Mouse (Mus musculus) limb, embryonic 15.5 days (tissue): Measurements from ENCODE around the gene Pakap. TPM values are rescaled to one million over a fixed set of nuclear protein-coding genes. Genes with fewer than 3 reads are reported as not detected.

Experiments
- ATAC-seq: fragments of 200-750 bp; cut with Nextera tagmentation; 2 replicates; pipeline ENCODE4 v1.8.0; 2017; ENCODE audit warnings: low read depth, moderate TSS enrichment; ENCODE audit not compliant: insufficient number of reproducible peaks, low FRiP score, low TSS enrichment
- H3K27ac ChIP-seq: fragments of 300-500 bp; sonication (generic); 2 replicates; pipeline ENCODE4 v1.5.1; 2015; ENCODE audit warnings: moderate library complexity, mild to moderate bottlenecking, inconsistent platforms
- H3K27me3 ChIP-seq: fragments of 300-500 bp; sonication (generic); 2 replicates; pipeline ENCODE4 v1.6.1; 2015; ENCODE audit warnings: inconsistent platforms
- H3K36me3 ChIP-seq: fragments of 300-500 bp; sonication (generic); 2 replicates; pipeline ENCODE4 v1.6.1; 2015; ENCODE audit warnings: inconsistent platforms
- H3K4me1 ChIP-seq: fragments of 300-500 bp; sonication (generic); 2 replicates; pipeline ENCODE4 v1.6.1; 2015; ENCODE audit warnings: inconsistent platforms
- H3K4me2 ChIP-seq: fragments of 300-500 bp; sonication (generic); 2 replicates; pipeline ENCODE4 v1.6.1; 2015; ENCODE audit warnings: mild to moderate bottlenecking, inconsistent platforms
- H3K4me3 ChIP-seq: fragments of 300-500 bp; sonication (generic); 2 replicates; pipeline ENCODE4 v1.5.1; 2015; ENCODE audit warnings: mild to moderate bottlenecking, inconsistent platforms
- H3K9ac ChIP-seq: fragments of 300-500 bp; sonication (generic); 2 replicates; pipeline ENCODE4 v1.6.1; 2015; ENCODE audit warnings: inconsistent platforms
- H3K9me3 ChIP-seq: fragments of 300-500 bp; sonication (generic); 2 replicates; pipeline ENCODE4 v1.6.1; 2016; ENCODE audit warnings: inconsistent platforms
- WGBS: fragments of 180-500 bp; shearing (Covaris S2); methylation state at CpG from one replicate; pipeline ENCODE4 v1.1.7; 2015; 5-methylcytosine and 5-hydroxymethylcytosine counted together
- polyA plus RNA-seq: library from polyadenylated mRNA; unstranded; fragments of >200 nt; fragmentation: Nextera tagmentation; extraction: Ambion mirVana; gene quantifications from 2 replicates; pipeline ENCODE4 v1.2.1, GENCODE M21; 2015

The Pakap gene
- polyA plus RNA-seq, 1 experiment from 2014 or later: 30.5 TPM

DNA sequence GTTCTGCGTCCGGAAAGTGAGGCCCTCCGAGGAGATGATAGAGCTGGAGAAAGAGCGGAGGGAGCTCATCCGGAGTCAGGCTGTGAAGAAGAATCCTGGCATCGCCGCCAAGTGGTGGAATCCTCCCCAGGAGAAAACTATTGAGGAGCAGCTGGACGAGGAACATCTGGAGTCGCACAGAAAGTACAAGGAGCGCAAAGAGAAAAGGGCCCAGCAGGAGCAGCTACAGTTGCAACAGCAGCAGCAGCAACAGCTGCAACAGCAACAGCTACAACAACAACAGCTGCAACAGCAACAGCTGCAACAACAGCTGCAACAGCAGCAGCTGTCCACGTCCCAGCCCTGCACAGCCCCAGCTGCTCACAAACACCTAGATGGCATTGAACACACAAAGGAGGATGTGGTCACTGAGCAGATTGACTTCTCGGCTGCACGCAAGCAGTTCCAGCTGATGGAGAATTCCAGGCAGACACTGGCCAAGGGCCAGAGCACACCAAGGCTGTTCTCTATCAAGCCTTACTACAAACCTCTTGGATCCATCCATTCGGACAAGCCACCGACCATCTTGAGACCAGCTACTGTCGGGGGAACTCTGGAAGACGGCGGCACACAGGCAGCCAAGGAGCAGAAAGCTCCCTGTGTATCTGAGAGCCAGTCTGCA, 287.4 kb downstream of the Pakap start:
- H3K36me3 ChIP-seq: peaks cover 45% of the 10 kb centered on the region
- no peak for ATAC-seq
- H3K9me3 ChIP-seq: no peaks in the 10 kb centered on the region
- H3K4me1 ChIP-seq: peaks cover 25% of the 10 kb centered on the region
- H3K27me3 ChIP-seq: no peaks in the 10 kb centered on the region
- H3K4me2 ChIP-seq: no peak overlapping the region
- H3K9ac ChIP-seq: no peak overlapping the region
- H3K27ac ChIP-seq: no peak overlapping the region
- H3K4me3 ChIP-seq: no peak overlapping the region
- 80% methylated on average over 18 of the region's 18 CpGs for WGBS

DNA sequence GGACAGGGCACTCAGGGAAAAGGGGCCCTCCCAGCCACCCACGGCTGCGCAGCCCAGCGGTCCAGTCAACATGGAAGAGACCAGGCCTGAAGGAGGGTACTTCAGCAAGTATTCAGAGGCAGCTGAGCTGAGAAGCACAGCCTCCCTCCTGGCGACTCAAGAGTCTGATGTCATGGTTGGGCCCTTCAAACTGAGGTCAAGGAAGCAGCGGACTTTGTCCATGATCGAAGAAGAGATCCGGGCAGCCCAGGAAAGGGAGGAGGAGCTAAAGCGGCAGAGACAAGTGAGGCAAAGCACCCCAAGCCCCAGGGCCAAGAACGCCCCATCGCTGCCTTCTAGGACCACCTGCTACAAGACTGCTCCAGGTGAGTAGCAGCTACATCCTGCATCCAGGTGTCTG, 288.7 kb downstream of the Pakap start:
- Histone ChIP-seq H3K9ac (no peak overlapping the region), H3K4me3 (no peak overlapping the region), H3K9me3 (no peaks in the 10 kb centered on the region), H3K4me2 (no peak overlapping the region), H3K27ac (no peak overlapping the region), H3K27me3 (no peaks in the 10 kb centered on the region), H3K36me3 (peaks cover 43% of the 10 kb centered on the region), H3K4me1 (peaks cover 24% of the 10 kb centered on the region)
- ATAC-seq: no peak
- 95% methylated on average over 10 of the region's 10 CpGs for WGBS

DNA sequence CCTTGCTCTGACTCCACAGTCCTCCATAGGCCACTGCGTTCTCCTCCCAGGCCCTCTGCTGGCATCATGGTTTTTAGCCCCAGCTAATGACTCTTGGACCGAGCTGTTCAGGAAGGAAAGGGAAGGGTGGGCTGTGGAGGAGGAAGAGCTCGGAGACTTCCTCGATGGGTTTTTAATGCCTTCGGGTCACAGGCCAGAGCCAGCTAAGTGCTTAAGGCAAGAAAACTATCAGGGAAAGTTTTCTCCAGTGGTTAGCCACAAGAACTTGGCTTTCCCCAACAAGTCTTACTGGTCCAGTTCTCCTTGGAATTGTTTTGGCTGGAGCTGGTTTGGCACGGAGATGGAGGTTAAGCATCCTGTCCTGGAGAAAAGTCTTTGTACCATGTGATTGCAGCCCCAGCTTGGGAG, 292.2 kb downstream of the Pakap start:
- no peak overlapping the region for H3K9ac ChIP-seq
- no peak overlapping the region for H3K27ac ChIP-seq
- peaks cover 20% of the 10 kb centered on the region for H3K4me1 ChIP-seq
- no peaks in the 10 kb centered on the region for H3K27me3 ChIP-seq
- no peaks in the 10 kb centered on the region for H3K9me3 ChIP-seq
- H3K4me3 ChIP-seq: no peak overlapping the region
- WGBS: 72% methylated on average over 6 of the region's 6 CpGs
- no peak overlapping the region for H3K4me2 ChIP-seq
- H3K36me3 ChIP-seq: peaks cover 32% of the 10 kb centered on the region
- ATAC-seq: no peak

DNA sequence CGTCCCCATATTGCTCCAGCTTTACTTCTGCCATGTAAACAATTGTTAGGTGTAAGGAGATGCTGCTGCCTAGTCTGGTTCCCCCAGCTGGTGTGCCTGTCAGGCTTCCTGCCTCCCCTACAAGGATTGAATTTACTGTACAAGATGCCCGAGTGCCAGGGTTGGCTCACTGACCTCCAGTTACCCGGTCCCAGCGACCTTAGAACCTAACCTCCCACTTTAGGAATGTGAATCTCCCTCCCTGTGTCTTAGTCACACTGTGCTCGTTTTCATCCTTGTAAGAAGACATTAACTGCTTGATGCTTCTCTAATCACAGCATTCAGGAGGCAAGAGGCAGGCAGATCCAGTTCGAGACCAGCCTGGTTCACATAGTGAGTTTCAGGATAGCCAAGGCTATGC, 293.2 kb downstream of the Pakap start:
- Histone ChIP-seq H3K27me3 (no peaks in the 10 kb centered on the region), H3K36me3 (peaks cover 22% of the 10 kb centered on the region), H3K4me1 (peaks cover 25% of the 10 kb centered on the region), H3K9me3 (no peaks in the 10 kb centered on the region), H3K4me2 (no peak overlapping the region), H3K4me3 (no peak overlapping the region), H3K9ac (no peak overlapping the region), H3K27ac (no peak overlapping the region; the same call in 1 of the 2 replicates)
- 61% methylated on average over 6 of the region's 6 CpGs for WGBS
- no peak for ATAC-seq

DNA sequence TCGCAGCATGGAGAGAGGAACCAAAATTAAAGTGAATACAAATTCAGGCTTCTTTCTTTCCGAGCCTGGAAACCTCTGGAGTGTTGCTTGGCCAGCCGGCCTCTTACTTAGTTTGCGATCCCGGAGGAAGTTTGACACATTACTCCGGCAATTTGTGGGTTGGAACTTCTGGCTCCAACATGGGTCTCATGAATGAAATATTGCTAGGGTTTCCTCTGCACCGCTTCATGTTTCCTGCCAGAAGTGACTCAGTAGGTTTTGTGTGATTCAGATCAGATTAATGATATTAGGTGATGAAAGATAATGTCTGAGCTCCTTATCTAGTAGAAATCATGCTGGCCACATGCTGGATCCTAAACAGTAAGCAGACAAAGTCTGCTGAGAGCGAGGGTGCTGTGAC, 293.9 kb downstream of the Pakap start:
- Histone ChIP-seq H3K4me2 (no peak overlapping the region), H3K27ac (peak overlapping the region; percentile 17), H3K27me3 (no peaks in the 10 kb centered on the region), H3K4me1 (peaks cover 25% of the 10 kb centered on the region), H3K9ac (no peak overlapping the region), H3K36me3 (peaks cover 15% of the 10 kb centered on the region), H3K4me3 (no peak overlapping the region), H3K9me3 (no peaks in the 10 kb centered on the region)
- WGBS: 27% methylated on average over 8 of the region's 8 CpGs
- ATAC-seq: no peak

DNA sequence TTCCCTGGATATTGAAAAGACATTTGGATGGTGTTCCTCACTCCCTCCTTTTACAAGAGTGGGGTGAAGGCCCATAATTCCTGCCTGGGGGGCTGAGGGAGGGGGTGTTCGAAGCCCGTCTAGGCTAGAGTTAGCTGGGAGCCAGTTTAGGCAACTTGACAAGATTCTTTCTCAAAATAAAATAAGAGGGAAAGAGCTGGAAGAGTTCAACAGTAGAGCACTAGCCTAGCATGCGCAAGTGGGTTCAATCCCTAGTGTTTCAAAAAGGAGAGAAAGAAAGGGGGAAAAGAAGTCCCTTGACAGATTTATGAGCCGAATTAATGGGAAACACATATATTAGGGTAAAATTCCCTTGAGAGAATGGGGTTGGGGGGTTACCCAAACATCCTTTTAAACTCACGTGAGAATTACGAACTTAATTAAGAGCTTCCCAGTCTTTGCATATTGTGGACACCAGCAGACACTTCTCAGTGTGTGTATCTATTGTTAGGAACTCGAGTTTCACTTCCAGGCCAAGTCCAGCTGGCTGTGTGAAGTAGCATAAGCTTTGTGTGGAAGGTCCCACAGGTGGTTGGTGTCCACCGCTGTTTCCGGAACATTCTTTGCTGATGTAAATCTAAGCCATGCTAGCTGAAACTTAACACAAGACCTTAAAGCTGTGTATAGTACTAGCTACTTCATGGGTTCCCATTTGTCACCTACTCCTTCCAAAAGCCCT, 294.4 kb downstream of the Pakap start:
- Histone ChIP-seq H3K27ac (peak overlapping the region; percentile 17), H3K4me2 (no peak overlapping the region), H3K4me3 (no peak overlapping the region), H3K27me3 (no peaks in the 10 kb centered on the region), H3K4me1 (peaks cover 25% of the 10 kb centered on the region), H3K36me3 (peaks cover 10% of the 10 kb centered on the region), H3K9ac (no peak overlapping the region), H3K9me3 (no peaks in the 10 kb centered on the region)
- 50% methylated on average over 9 of the region's 9 CpGs for WGBS
- no peak for ATAC-seq

DNA sequence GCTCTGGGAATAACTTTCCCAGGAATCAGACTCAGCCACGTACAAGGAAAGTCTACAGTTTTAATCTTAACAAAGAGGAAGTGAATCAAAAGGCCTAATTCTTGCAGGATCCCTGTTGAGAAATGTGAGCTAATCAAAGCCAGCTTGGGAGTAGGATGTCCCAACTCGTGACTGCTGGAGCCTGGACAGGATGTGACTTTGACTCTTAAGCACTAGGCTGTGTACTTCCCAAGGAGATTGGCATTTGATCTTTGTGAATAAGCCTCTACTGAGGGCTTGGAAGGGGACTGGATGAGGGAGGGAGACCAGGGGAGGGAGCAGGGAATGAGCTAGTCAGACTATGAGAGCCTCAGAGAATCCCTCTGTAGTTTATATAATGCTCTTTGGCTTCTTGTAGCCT, 298.1 kb downstream of the Pakap start:
- WGBS: 15% methylated on average over 2 of the region's 2 CpGs
- no peak overlapping the region for H3K27ac ChIP-seq

DNA sequence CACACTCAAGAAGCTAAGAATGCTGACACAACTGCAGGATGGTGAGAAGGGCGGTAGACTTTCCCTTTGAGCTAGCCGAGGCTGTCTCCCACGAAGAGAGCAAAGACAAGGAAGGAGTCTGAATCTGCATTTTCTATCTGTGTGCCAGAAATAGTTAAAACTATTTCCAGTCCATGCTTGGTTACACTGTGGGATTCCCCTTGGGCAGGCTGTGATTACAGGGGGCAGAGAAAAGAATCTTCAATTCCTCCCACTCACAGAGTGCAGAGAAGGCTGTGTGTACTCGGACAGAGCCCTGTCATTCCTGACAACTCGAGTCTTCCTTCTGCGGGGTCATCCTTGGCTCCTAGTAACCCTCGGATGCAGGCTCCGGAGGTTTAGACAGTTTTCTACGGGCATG, 299.0 kb downstream of the Pakap start:
- Histone ChIP-seq H3K9me3 (no peaks in the 10 kb centered on the region), H3K4me3 (no peak overlapping the region), H3K27ac (no peak overlapping the region), H3K36me3 (no peaks in the 10 kb centered on the region), H3K27me3 (no peaks in the 10 kb centered on the region), H3K4me2 (no peak overlapping the region), H3K9ac (no peak overlapping the region), H3K4me1 (peaks cover 12% of the 10 kb centered on the region)
- WGBS: 69% methylated on average over 9 of the region's 9 CpGs
- ATAC-seq: no peak

More for the DNA sequence above, 298.1 kb downstream of the Pakap start:
- H3K27me3 ChIP-seq: no peaks in the 10 kb centered on the region
- no peak overlapping the region for H3K4me2 ChIP-seq
- H3K9ac ChIP-seq: no peak overlapping the region
- H3K4me1 ChIP-seq: peaks cover 18% of the 10 kb centered on the region
- ATAC-seq: no peak
- H3K9me3 ChIP-seq: no peaks in the 10 kb centered on the region
- H3K36me3 ChIP-seq: no peaks in the 10 kb centered on the region
- no peak overlapping the region for H3K4me3 ChIP-seq

DNA sequence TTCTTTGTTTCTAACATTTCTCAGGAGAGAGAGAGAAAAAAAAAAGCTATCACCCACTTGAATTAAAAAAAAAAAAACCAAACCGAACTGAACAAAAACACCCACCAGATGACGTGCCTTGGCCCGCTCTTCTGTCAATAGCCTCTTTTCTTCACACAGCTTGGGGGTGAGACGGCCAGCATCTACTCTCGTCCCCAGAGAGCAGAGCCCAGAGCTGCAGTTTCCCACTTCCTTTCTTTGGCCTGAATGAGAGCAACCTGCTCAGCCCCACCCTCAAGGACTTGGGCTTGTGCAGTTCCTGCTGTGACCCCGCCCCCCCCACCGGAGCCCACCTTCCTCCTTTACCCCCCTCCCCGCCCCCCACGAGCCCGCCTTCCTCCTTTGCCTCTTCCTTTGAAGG, 299.5 kb downstream of the Pakap start:
- no peaks in the 10 kb centered on the region for H3K27me3 ChIP-seq
- no peak overlapping the region for H3K27ac ChIP-seq
- peaks cover 8% of the 10 kb centered on the region; the same call in 1 of the 2 replicates for H3K4me1 ChIP-seq
- no peak overlapping the region for H3K9ac ChIP-seq
- H3K4me3 ChIP-seq: no peak overlapping the region
- 61% methylated on average over 10 of the region's 10 CpGs for WGBS
- ATAC-seq: no peak
- H3K9me3 ChIP-seq: no peaks in the 10 kb centered on the region
- H3K4me2 ChIP-seq: no peak overlapping the region
- no peaks in the 10 kb centered on the region for H3K36me3 ChIP-seq

DNA sequence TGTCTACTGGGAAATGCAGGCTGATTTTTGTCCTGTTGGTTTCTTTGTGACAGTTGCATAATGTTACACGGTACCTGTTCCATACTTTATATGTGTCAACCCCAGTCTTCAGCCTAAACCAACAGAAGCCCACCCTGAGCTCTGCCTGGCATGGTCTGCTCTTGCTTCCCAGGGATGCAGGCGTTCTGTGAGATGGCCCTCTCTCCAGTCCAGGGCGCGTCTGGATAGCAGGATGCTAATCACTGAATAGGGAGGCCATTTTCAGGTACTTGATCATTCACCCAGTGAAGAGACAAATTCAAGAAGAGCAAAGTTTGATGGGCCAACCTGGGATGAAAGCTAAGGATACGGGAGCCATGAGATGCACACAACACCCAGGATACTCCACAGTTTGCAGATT, 311.2 kb downstream of the Pakap start:
- H3K4me1 ChIP-seq: peaks cover 10% of the 10 kb centered on the region
- H3K4me3 ChIP-seq: no peak overlapping the region
- no peaks in the 10 kb centered on the region for H3K27me3 ChIP-seq
- H3K27ac ChIP-seq: no peak overlapping the region
- H3K36me3 ChIP-seq: no peaks in the 10 kb centered on the region
- no peak overlapping the region for H3K9ac ChIP-seq
- no peak overlapping the region for H3K4me2 ChIP-seq
- no peak for ATAC-seq
- no peaks in the 10 kb centered on the region for H3K9me3 ChIP-seq
- 89% methylated on average over 5 of the region's 5 CpGs for WGBS

DNA sequence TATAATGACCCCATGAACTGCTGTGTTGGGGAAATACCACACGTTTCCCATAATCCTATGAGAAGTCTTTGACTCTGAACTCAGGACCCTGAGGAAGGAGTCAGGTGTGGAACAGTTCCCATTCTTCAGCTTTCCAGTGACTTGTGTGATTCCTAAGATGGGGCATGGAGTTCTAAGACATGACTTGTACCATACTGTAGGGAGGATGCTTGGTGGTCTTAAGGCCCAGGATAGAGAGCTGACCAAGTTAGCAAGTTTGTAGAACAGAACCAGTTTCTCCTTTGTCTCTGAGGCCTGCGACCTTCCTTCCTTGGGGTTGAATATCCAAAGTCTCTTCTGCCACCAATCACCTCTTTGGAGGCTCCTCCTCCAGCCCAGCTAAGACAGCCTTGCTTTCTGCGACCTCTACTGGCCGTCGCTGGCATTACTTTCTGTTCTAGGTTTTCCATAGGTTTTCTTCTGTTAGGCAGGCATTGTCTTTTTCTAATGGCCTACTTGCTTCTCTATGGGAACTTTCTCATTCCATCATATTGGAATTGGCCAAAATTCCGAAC, 311.9 kb downstream of the Pakap start:
- H3K27me3 ChIP-seq: no peaks in the 10 kb centered on the region
- H3K27ac ChIP-seq: no peak overlapping the region
- H3K36me3 ChIP-seq: no peaks in the 10 kb centered on the region
- no peak for ATAC-seq
- no peak overlapping the region for H3K4me2 ChIP-seq
- WGBS: 17% methylated on average over 6 of the region's 6 CpGs
- H3K4me3 ChIP-seq: no peak overlapping the region
- peaks cover 14% of the 10 kb centered on the region for H3K4me1 ChIP-seq
- no peaks in the 10 kb centered on the region for H3K9me3 ChIP-seq
- H3K9ac ChIP-seq: no peak overlapping the region
